9 mouse cellular contexts compared by ENCODE assay signal in the genomic region with DNA sequence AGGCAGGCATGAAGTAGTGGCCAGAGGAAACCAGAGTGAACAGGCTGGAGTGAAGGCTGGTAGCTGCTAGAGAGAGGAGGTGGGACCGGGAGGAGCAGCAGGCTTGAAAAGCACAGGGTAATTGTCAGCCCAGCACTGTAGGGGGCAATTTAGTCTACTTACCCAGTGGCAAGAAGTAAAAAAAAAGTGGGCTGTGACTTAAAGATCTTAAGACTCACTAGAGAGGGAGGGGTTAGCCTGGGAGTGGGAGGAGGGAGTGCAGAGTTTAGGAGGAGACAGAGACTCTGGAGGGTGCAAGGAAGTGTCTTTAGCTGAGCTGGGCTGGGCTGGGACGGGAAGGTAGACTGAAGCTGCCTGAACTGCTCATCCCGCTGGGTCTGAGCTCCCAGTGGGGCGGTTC. TPM values are rescaled to one million over a fixed set of nuclear protein-coding genes. Genes with fewer than 3 reads are reported as not detected.
DNase-seq lines count a peak whose midpoint lies in the region; ATAC-seq lines count a peak whose summit lies in the region.
"Had no signal": no experiment of that assay in that cellular context is flagged by ENCODE, and none has a peak within 500 bp of the region (broad histone marks: within the 10 kb centered on the region; RNA-seq: fewer than 3 reads in every experiment).

A gene (plus strand): TSS at position 137 of the 400 bp plus-strand sequence.

- H3K36me3 ChIP-seq in forebrain, embryonic 11.5 days (ENCODE audit: control insufficient read depth, insufficient read depth, low read length), result no peaks in the 10 kb centered on the region
- no peaks in the 10 kb centered on the region for H3K36me3 ChIP-seq in hindbrain, embryonic 14.5 days (replicated peaks; ENCODE audit: control insufficient read depth, insufficient read depth)
- no peaks in the 10 kb centered on the region for H3K36me3 ChIP-seq in lung, embryonic 15.5 days

- no peak within 1 kb of the TSS for H3K27ac ChIP-seq in forebrain, embryonic 11.5 days (ENCODE audit: low read depth, low read length)
- no peak within 1 kb of the TSS for H3K27ac ChIP-seq in hindbrain, embryonic 14.5 days
- peak within 1 kb of the TSS; percentile 63 for H3K27ac ChIP-seq in lung, embryonic 15.5 days

- no peak within 1 kb of the TSS for H3K4me3 ChIP-seq in forebrain, embryonic 11.5 days (ENCODE audit: low read depth, low read length)
- H3K4me3 ChIP-seq in hindbrain, embryonic 14.5 days (replicated peaks; ENCODE audit: low read length), result peak within 1 kb of the TSS; percentile 1; the same call in 1 of the 2 replicates
- H3K4me3 ChIP-seq in lung, embryonic 15.5 days, result peak within 1 kb of the TSS; percentile 38

- WGBS in forebrain, embryonic 11.5 days, result 0% methylated on average over 4 of the region's 4 CpGs
- 8% methylated on average over 4 of the region's 4 CpGs for WGBS in hindbrain, embryonic 14.5 days
- 11% methylated on average over 4 of the region's 4 CpGs for WGBS in lung, embryonic 15.5 days

- no peaks in the 10 kb centered on the region for H3K4me1 ChIP-seq in forebrain, embryonic 11.5 days (replicated peaks; ENCODE audit: control insufficient read depth, insufficient read depth, low read length)
- no peaks in the 10 kb centered on the region for H3K4me1 ChIP-seq in hindbrain, embryonic 14.5 days (replicated peaks; ENCODE audit: control insufficient read depth, insufficient read depth, low read length)
- peaks cover 11% of the 10 kb centered on the region; the same call in 1 of the 2 replicates for H3K4me1 ChIP-seq in lung, embryonic 15.5 days

- peak; percentile 40; the same call in 1 of the 2 replicates for ATAC-seq in forebrain, embryonic 11.5 days (replicated peaks; ENCODE audit: low FRiP score)
- ATAC-seq in hindbrain, embryonic 14.5 days (ENCODE audit: low FRiP score), result peak; percentile 37; the same call in 1 of the 2 replicates
- ATAC-seq in lung, embryonic 15.5 days (ENCODE audit: borderline replicate concordance, extremely low read depth, low FRiP score, low TSS enrichment), result peak; percentile 74
- no peak for ATAC-seq in activated CD4-positive, CD25-positive, alpha-beta regulatory T cell, adult 4 months

- H3K9me3 ChIP-seq in forebrain, embryonic 11.5 days (ENCODE audit: control insufficient read depth, low read length), result no peaks in the 10 kb centered on the region
- H3K9me3 ChIP-seq in hindbrain, embryonic 14.5 days (ENCODE audit: control insufficient read depth, low read length), result no peaks in the 10 kb centered on the region
- H3K9me3 ChIP-seq in lung, embryonic 15.5 days, result no peaks in the 10 kb centered on the region

- peak; percentile 39 for DNase-seq in embryo, embryonic 10 days (ENCODE audit: low spot score)
- DNase-seq in embryo, embryonic 9.5 days (ENCODE audit: extremely low spot score), result no peak
- DNase-seq in forebrain, embryonic 11.5 days (ENCODE audit: low spot score), result no peak
- DNase-seq in hindbrain, embryonic 14.5 days (ENCODE audit: low spot score), result no peak
- no peak for DNase-seq in right cerebral cortex, postnatal 4 days
- DNase-seq in cerebellum, postnatal 10 days, result no peak

- H3K27me3 ChIP-seq in forebrain, embryonic 11.5 days (ENCODE audit: control insufficient read depth, insufficient read depth, low read length), result no peaks in the 10 kb centered on the region
- H3K27me3 ChIP-seq in hindbrain, embryonic 14.5 days (ENCODE audit: control insufficient read depth, insufficient read depth, low read length), result no peaks in the 10 kb centered on the region
- no peaks in the 10 kb centered on the region for H3K27me3 ChIP-seq in lung, embryonic 15.5 days

- no peak within 1 kb of the TSS for H3K9ac ChIP-seq in forebrain, embryonic 11.5 days (ENCODE audit: low read length)
- H3K9ac ChIP-seq in hindbrain, embryonic 14.5 days, result no peak within 1 kb of the TSS
- peak within 1 kb of the TSS; percentile 36 for H3K9ac ChIP-seq in lung, embryonic 15.5 days

- H3K4me2 ChIP-seq in forebrain, embryonic 11.5 days (ENCODE audit: low read depth, low read length, severe bottlenecking), result no peak within 1 kb of the TSS
- H3K4me2 ChIP-seq in hindbrain, embryonic 14.5 days (replicated peaks), result no peak within 1 kb of the TSS
- no peak within 1 kb of the TSS for H3K4me2 ChIP-seq in lung, embryonic 15.5 days

RNA-seq across cellular contexts. Expression of the gene that starts here (rescaled TPM):
- polyA plus RNA-seq in forebrain, embryonic 11.5 days (2014; fragmentation: Nextera tagmentation; extraction: Ambion mirVana), result 30.0 and 34.1 TPM in 2 replicates
- 29.2 and 35.2 TPM in 2 replicates for polyA plus RNA-seq in hindbrain, embryonic 14.5 days (2014; fragmentation: Nextera tagmentation; extraction: Ambion mirVana)
- polyA plus RNA-seq in lung, embryonic 15.5 days (2015; fragmentation: Nextera tagmentation; extraction: Ambion mirVana), result 181 and 184 TPM in 2 replicates
- polyA plus RNA-seq in activated CD4-positive, CD25-positive, alpha-beta regulatory T cell, adult 4 months (2017; shearing (Covaris generic)), result not detected
- polyA plus RNA-seq: C2C12 had no signal

Comparison
In these comparisons a context has a peak if more than half of its experiments do, and no peak if none do; other contexts are left out.
1. RNA of the gene that starts here (polyA plus RNA-seq): 181 to 184 TPM in lung, embryonic 15.5 days, 29.2 to 35.2 TPM in hindbrain, embryonic 14.5 days and 30.0 to 34.1 TPM in forebrain, embryonic 11.5 days; not detected in activated CD4-positive, CD25-positive, alpha-beta regulatory T cell, adult 4 months; every median in the first group is over 10 times any median in the second.